Mouse (Mus musculus) cerebellum, adult 2 months (tissue): ENCODE measurements around the gene Fbxo27.

Experiments used
- CTCF ChIP-seq: fragments of 200-500 bp; IDR thresholded peaks from 2 replicates; pipeline ENCODE4 v1.5.1; 2011; ENCODE audit warnings: low read depth, mild to moderate bottlenecking, control low read depth, low read length, moderate library complexity, borderline replicate concordance; ENCODE audit not compliant: insufficient read depth
- POLR2A ChIP-seq: fragments of 200-500 bp; IDR thresholded peaks from 2 replicates; pipeline ENCODE4 v1.6.1; 2011; ENCODE audit warnings: low read length, control low read depth, borderline replicate concordance; ENCODE audit not compliant: insufficient read depth

GRCm38 (mm10) chr7:28675746-28676145 lies 16.9 kb upstream of the Fbxo27 start:
- TF ChIP-seq CTCF (peak; percentile 16; the same call in 1 of the 2 replicates), POLR2A (no peak)
